Mouse (Mus musculus) CH12.LX (cell line): ENCODE data around the gene Pdpk1. TPM values are rescaled to one million over a fixed set of nuclear protein-coding genes. Genes with fewer than 3 reads are reported as not detected.

Source experiments
- DNase-seq: peaks from one replicate; pipeline ENCODE4 v3.0.0-alpha.2; 2013; ENCODE audit errors: extremely low read depth
- H3K27ac ChIP-seq: 2 replicates; pipeline ENCODE4 v1.5.1; 2012; ENCODE audit warnings: low read depth, mild to moderate bottlenecking, control low read depth, moderate library complexity; ENCODE audit not compliant: insufficient read depth
- H3K27me3 ChIP-seq: replicated peaks from 2 replicates; pipeline ENCODE3; 2012; ENCODE audit warnings: inconsistent platforms
- H3K36me3 ChIP-seq, 2 experiments: replicated peaks in 1 of 2; 2 replicates each; pipeline versions ENCODE3 to v1.6.1; 2012; ENCODE audit warnings: inconsistent platforms in 1 of 2, low read length in 1 of 2, mild to moderate bottlenecking in 1 of 2, mixed read lengths in 1 of 2, moderate library complexity in 1 of 2; ENCODE audit not compliant: control insufficient read depth in 1 of 2, insufficient read depth in 1 of 2
- H3K4me1 ChIP-seq, 2 experiments: 2 replicates each; pipeline ENCODE4 v1.6.1; 2012; ENCODE audit warnings: inconsistent platforms in 1 of 2, moderate library complexity in 1 of 2; ENCODE audit not compliant: insufficient read depth in 2 of 2, control insufficient read depth in 1 of 2
- H3K4me2 ChIP-seq: 2 replicates; pipeline ENCODE4 v1.6.1; 2012; ENCODE audit warnings: low read depth, mild to moderate bottlenecking, control low read depth; ENCODE audit not compliant: poor library complexity, insufficient read depth, severe bottlenecking
- H3K4me3 ChIP-seq, 3 experiments: fragments of 150-350 bp in 1 of 3; sonication (generic) in 1 of 3; replicated peaks in 1 of 3; 2 replicates each; pipeline versions ENCODE3 to v1.5.1; 2011 to 2012; ENCODE audit warnings: low read depth in 2 of 3, low read length in 2 of 3, mild to moderate bottlenecking in 2 of 3, moderate library complexity in 2 of 3, control low read depth in 1 of 3, improper control_type of control experiment in 1 of 3, inconsistent platforms in 1 of 3, mixed read lengths in 1 of 3; ENCODE audit not compliant: poor library complexity in 1 of 3
- H3K79me2 ChIP-seq: replicated peaks from 2 replicates; pipeline ENCODE4 v1.6.1; 2012; ENCODE audit warnings: mild to moderate bottlenecking, moderate library complexity; ENCODE audit not compliant: control insufficient read depth, poor library complexity, insufficient read depth, severe bottlenecking; ENCODE audit errors: extremely low read depth
- H3K9ac ChIP-seq: 2 replicates; pipeline ENCODE4 v1.6.1; 2012; ENCODE audit warnings: low read depth, mild to moderate bottlenecking, control low read depth, moderate library complexity; ENCODE audit not compliant: insufficient read depth
- H3K9me3 ChIP-seq: replicated peaks from 2 replicates; pipeline ENCODE3; 2012; ENCODE audit warnings: low read length, inconsistent platforms, mixed read lengths
- BHLHE40 ChIP-seq: IDR thresholded peaks from 2 replicates; pipeline ENCODE4 v1.6.1; 2011; ENCODE audit warnings: mild to moderate bottlenecking, low read depth, low read length, improper control_type of control experiment
- CHD1 ChIP-seq: IDR thresholded peaks from 2 replicates; pipeline ENCODE4 v1.6.1; 2012; ENCODE audit warnings: low read depth, low read length, improper control_type of control experiment, inconsistent platforms
- CHD2 ChIP-seq: IDR thresholded peaks from 2 replicates; pipeline ENCODE4 v1.6.1; 2011; ENCODE audit warnings: low read length, improper control_type of control experiment
- EP300 ChIP-seq: IDR thresholded peaks from 2 replicates; pipeline ENCODE4 v1.6.1; 2011; ENCODE audit warnings: low read length, improper control_type of control experiment
- GABPA ChIP-seq: IDR thresholded peaks from 2 replicates; pipeline ENCODE4 v1.6.1; 2012; ENCODE audit warnings: low read depth, low read length, improper control_type of control experiment, inconsistent platforms; ENCODE audit not compliant: insufficient replicate concordance
- HCFC1 ChIP-seq: IDR thresholded peaks from 2 replicates; pipeline ENCODE4 v1.6.1; 2012; ENCODE audit warnings: low read depth, mild to moderate bottlenecking, inconsistent platforms, low read length, improper control_type of control experiment
- IRF4 ChIP-seq: IDR thresholded peaks from 2 replicates; pipeline ENCODE4 v1.6.1; 2014; ENCODE audit warnings: low read depth, mild to moderate bottlenecking, inconsistent platforms, low read length, improper control_type of control experiment
- JUN ChIP-seq: IDR thresholded peaks from 2 replicates; pipeline ENCODE4 v1.6.1; 2011; ENCODE audit warnings: low read depth, mild to moderate bottlenecking, low read length, improper control_type of control experiment, moderate library complexity; ENCODE audit not compliant: insufficient read depth
- JUND ChIP-seq: conservative IDR thresholded peaks from 2 replicates; pipeline ENCODE4 v1.6.1; 2011; ENCODE audit warnings: low read depth, low read length, improper control_type of control experiment
- KAT2A ChIP-seq: IDR thresholded peaks from 2 replicates; pipeline ENCODE4 v1.6.1; 2012; ENCODE audit warnings: low read length, improper control_type of control experiment, inconsistent platforms; ENCODE audit not compliant: insufficient replicate concordance
- MAX ChIP-seq: IDR thresholded peaks from 2 replicates; pipeline ENCODE4 v1.6.1; 2011; ENCODE audit warnings: low read length, improper control_type of control experiment
- MAZ ChIP-seq: IDR thresholded peaks from 2 replicates; pipeline ENCODE4 v1.6.1; 2012; ENCODE audit warnings: low read depth, mild to moderate bottlenecking, inconsistent platforms, low read length, improper control_type of control experiment, moderate library complexity
- MXI1 ChIP-seq: IDR thresholded peaks from 2 replicates; pipeline ENCODE4 v1.6.1; 2011; ENCODE audit warnings: mild to moderate bottlenecking, low read depth, low read length, improper control_type of control experiment
- NELFE ChIP-seq: IDR thresholded peaks from 2 replicates; pipeline ENCODE4 v1.6.1; 2011; ENCODE audit warnings: low read depth, low read length, improper control_type of control experiment
- NRF1 ChIP-seq: IDR thresholded peaks from 2 replicates; pipeline ENCODE4 v1.6.1; 2014; ENCODE audit warnings: low read depth, mild to moderate bottlenecking, inconsistent platforms, low read length, improper control_type of control experiment, moderate library complexity
- PAX5 ChIP-seq: IDR thresholded peaks from 2 replicates; pipeline ENCODE4 v1.6.1; 2012; ENCODE audit warnings: low read length, inconsistent platforms, mixed read lengths
- POLR2A ChIP-seq: IDR thresholded peaks from 2 replicates; pipeline ENCODE4 v1.6.1; 2011; ENCODE audit warnings: low read depth, mild to moderate bottlenecking, improper control_type of control experiment, low read length
- POLR2AphosphoS2 ChIP-seq: IDR thresholded peaks from 2 replicates; pipeline ENCODE4 v1.6.1; 2011; ENCODE audit warnings: low read depth, low read length, improper control_type of control experiment
- RAD21 ChIP-seq: IDR thresholded peaks from 2 replicates; pipeline ENCODE4 v1.6.1; 2011; ENCODE audit warnings: low read depth, mild to moderate bottlenecking, low read length, improper control_type of control experiment, moderate library complexity
- RCOR1 ChIP-seq: conservative IDR thresholded peaks from 2 replicates; pipeline ENCODE4 v1.6.1; 2012; ENCODE audit warnings: low read depth, mild to moderate bottlenecking, inconsistent platforms, low read length, improper control_type of control experiment
- TBP ChIP-seq: conservative IDR thresholded peaks from 2 replicates; pipeline ENCODE4 v1.6.1; 2011; ENCODE audit warnings: low read depth, low read length, improper control_type of control experiment
- UBTF ChIP-seq: IDR thresholded peaks from 2 replicates; pipeline ENCODE4 v1.6.1; 2012; ENCODE audit warnings: low read depth, mild to moderate bottlenecking, inconsistent platforms, low read length, improper control_type of control experiment, moderate library complexity
- ZC3H11A ChIP-seq: IDR thresholded peaks from 2 replicates; pipeline ENCODE4 v1.6.1; 2012; ENCODE audit warnings: low read depth, mild to moderate bottlenecking, inconsistent platforms, low read length, improper control_type of control experiment
- ZKSCAN1 ChIP-seq: IDR thresholded peaks from 2 replicates; pipeline ENCODE4 v1.6.1; 2012; ENCODE audit warnings: low read depth, inconsistent platforms, low read length, improper control_type of control experiment, borderline replicate concordance
- ZMIZ1 ChIP-seq: IDR thresholded peaks from 2 replicates; pipeline ENCODE4 v1.6.1; 2012; ENCODE audit warnings: low read depth, mild to moderate bottlenecking, inconsistent platforms, low read length, improper control_type of control experiment
- ZNF384 ChIP-seq: IDR thresholded peaks from 2 replicates; pipeline ENCODE4 v1.6.1; 2012; ENCODE audit warnings: low read depth, low read length, improper control_type of control experiment, inconsistent platforms
- dilution Hi-C: fragments of 300-500 bp; cut with MboI; formaldehyde crosslinking; loops from 2 replicates; pipeline ENCODE4 v1.14.3; 2020; ENCODE audit warnings: low sequenced_read_pairs; ENCODE audit not compliant: extremely low pct_unique_long_range_greater_than_20kb, extremely low pct_ligation_motif_present
- in situ Hi-C: fragments of 300-500 bp; cut with MboI; formaldehyde crosslinking; loops from 3 replicates; pipeline ENCODE4 v1.14.3; 2019; ENCODE audit warnings: low sequenced_read_pairs, low pct_ligation_motif_present, low pct_unique_long_range_greater_than_20kb, mixed read lengths
- polyA plus RNA-seq: library from polyadenylated mRNA; unstranded; fragments of >175 nt; gene quantifications from 2 replicates; pipeline ENCODE4 v1.2.1, GENCODE M21; 2012; ENCODE audit warnings: low read depth; ENCODE audit not compliant: insufficient read length
- total RNA-seq, 2 experiments: library from RNA; depleted of rRNA; stranded (reverse); fragments of 300-350 nt in 1 of 2; fragments of >200 nt in 1 of 2; gene quantifications; 2 replicates each; pipeline ENCODE4 v1.2.3; 2012 to 2014

Pdpk1 gene
- total and polyA plus RNA-seq, 3 experiments, result 12.2 to 17.0 (median 15.9) TPM

DNA sequence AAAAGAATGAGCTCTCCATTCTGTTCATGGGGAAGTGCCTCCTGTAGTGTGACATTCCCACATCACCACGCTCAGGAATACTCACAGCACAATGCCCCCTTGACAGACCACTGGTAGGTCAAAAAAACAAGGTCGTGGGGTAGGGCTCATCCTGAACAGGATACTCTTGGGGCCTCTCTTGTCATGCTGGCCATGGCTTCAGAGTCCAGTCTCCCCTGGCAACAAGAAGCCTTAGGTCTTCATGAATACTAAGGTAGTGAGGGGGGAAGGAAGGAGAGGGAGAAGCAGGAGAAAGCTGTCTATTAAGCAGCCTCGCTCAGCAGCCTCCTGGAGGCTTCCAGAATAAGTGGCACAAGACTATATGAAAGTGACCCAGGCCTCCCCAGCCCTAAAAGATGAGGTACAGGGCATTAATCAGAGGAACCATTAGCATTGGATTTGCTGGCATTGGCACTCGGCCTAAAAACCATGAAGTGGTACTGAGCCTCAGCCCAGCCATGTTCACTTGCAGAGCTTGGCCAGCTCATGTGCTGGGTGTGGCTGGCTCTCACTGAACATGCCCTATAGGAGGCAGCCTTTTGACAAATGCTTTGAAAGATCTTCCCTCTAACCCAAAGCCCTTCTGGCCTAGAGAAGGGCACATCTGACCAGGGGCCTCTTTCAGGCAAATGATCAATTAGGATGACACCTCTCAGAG lies 88.1 kb downstream of the Pdpk1 start:
- dilution Hi-C loops, result no loop called here
- H3K9ac ChIP-seq, result no peak overlapping the region
- H3K36me3 ChIP-seq, result peaks cover 41 to 92% of the 10 kb centered on the region in 2 experiments
- in situ Hi-C loops, result no loop called here
- DNase-seq, result no peak
- H3K79me2 ChIP-seq, result no peaks in the 10 kb centered on the region; the same call in 1 of the 2 replicates
- no peak overlapping the region for H3K4me2 ChIP-seq
- no peak overlapping the region for H3K4me3 ChIP-seq
- no peak overlapping the region for H3K27ac ChIP-seq
- no peaks in the 10 kb centered on the region for H3K9me3 ChIP-seq
- peaks cover 2 to 16% of the 10 kb centered on the region in 2 experiments; a peak in 2 of 4 replicates for H3K4me1 ChIP-seq
- H3K27me3 ChIP-seq, result no peaks in the 10 kb centered on the region
- no peak for TF ChIP-seq CHD1
- TF ChIP-seq BHLHE40, result no peak
- no peak for TF ChIP-seq PAX5
- TF ChIP-seq EP300, result no peak
- TF ChIP-seq TBP, result no peak
- TF ChIP-seq RCOR1, result no peak
- TF ChIP-seq RAD21, result no peak
- TF ChIP-seq UBTF, result no peak
- no peak for TF ChIP-seq ZNF384
- TF ChIP-seq GABPA, result no peak
- TF ChIP-seq MXI1, result no peak
- no peak for TF ChIP-seq ZKSCAN1
- TF ChIP-seq POLR2A, result no peak

DNA sequence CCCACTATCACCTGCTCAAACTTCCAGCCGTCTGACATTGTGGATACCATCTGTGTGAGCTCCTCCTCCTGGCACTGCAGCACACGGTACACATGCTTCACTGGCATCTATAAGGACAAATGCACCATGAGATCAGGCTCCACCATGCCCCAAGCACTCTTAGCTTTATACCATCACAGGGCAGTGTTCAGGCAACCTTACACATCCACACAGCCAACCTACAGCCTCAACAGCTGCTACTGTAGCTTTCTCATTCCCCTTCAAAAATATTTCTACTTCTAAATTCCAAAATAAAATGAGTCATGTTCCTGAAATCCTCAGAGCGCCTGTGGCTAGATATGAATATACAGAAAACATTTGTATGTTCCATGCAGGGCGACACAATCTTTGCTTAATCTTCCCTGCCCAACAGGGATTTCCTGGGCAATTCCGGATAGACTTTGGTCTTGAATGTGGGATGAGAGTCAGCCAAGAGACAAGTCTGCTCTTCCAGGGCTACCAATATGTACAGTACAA lies 92.9 kb downstream of the Pdpk1 start:
- no peak for DNase-seq
- Histone ChIP-seq H3K4me2 (no peak overlapping the region), H3K36me3 (peaks cover 76 to 94% of the 10 kb centered on the region in 2 experiments), H3K79me2 (no peaks in the 10 kb centered on the region), H3K9me3 (no peaks in the 10 kb centered on the region), H3K4me3 (no peak overlapping the region), H3K4me1 (peaks cover 2 to 7% of the 10 kb centered on the region in 2 experiments; a peak in 1 of 4 replicates), H3K27ac (no peak overlapping the region), H3K27me3 (no peaks in the 10 kb centered on the region), H3K9ac (no peak overlapping the region)
- dilution Hi-C loops, result no loop called here
- no peak for TF ChIP-seq GABPA
- TF ChIP-seq IRF4, result no peak
- TF ChIP-seq NRF1, result no peak
- TF ChIP-seq RCOR1, result no peak
- no peak for TF ChIP-seq ZMIZ1
- no peak for TF ChIP-seq MAX
- no peak for TF ChIP-seq ZKSCAN1
- TF ChIP-seq EP300, result no peak
- TF ChIP-seq KAT2A, result no peak
- TF ChIP-seq POLR2AphosphoS2, result no peak
- TF ChIP-seq HCFC1, result no peak
- no peak for TF ChIP-seq JUN
- no peak for TF ChIP-seq MAZ
- TF ChIP-seq JUND, result no peak
- no peak for TF ChIP-seq TBP
- no peak for TF ChIP-seq ZC3H11A
- TF ChIP-seq NELFE, result no peak
- no peak for TF ChIP-seq CHD2
- in situ Hi-C loops, result no loop called here
